In genomic region chr16:94114693-94115092, GRCm38 (mm10) we compare ENCODE assay signal across 25 mouse cellular contexts. TPM values are rescaled to one million over a fixed set of nuclear protein-coding genes. Genes with fewer than 3 reads are reported as not detected.
"Had no signal": no experiment of that assay in that cellular context is flagged by ENCODE, and none has a peak within 500 bp of the region (broad histone marks: within the 10 kb centered on the region; RNA-seq: fewer than 3 reads in every experiment).

No protein-coding gene starts in this region.

- ATAC-seq: liver, embryonic 12.5 days; midbrain, embryonic 13.5 days; midbrain, embryonic 16.5 days had no signal

- H3K9ac ChIP-seq: limb, embryonic 13.5 days; liver, embryonic 12.5 days; liver, embryonic 15.5 days; lung, embryonic 15.5 days; midbrain, embryonic 13.5 days; neural tube, embryonic 13.5 days had no signal

- H3K9me3 ChIP-seq: limb, embryonic 10.5 days; limb, embryonic 13.5 days; liver, embryonic 12.5 days; liver, embryonic 15.5 days; lung, embryonic 15.5 days; midbrain, embryonic 10.5 days; midbrain, embryonic 13.5 days; neural tube, embryonic 13.5 days had no signal

- H3K4me2 ChIP-seq: limb, embryonic 13.5 days; liver, embryonic 12.5 days; liver, embryonic 15.5 days; lung, embryonic 15.5 days; midbrain, embryonic 13.5 days; neural tube, embryonic 13.5 days had no signal

- H3K27me3 ChIP-seq: lung, embryonic 15.5 days had no signal

- H3K4me1 ChIP-seq: limb, embryonic 10.5 days; limb, embryonic 13.5 days; liver, embryonic 12.5 days; liver, embryonic 15.5 days; megakaryocyte, embryonic 14.5 days; midbrain, embryonic 13.5 days; neural tube, embryonic 13.5 days had no signal

- H3K27ac ChIP-seq: limb, embryonic 10.5 days; limb, embryonic 13.5 days; liver, embryonic 12.5 days; liver, embryonic 15.5 days; lung, embryonic 15.5 days; midbrain, embryonic 10.5 days; midbrain, embryonic 13.5 days; neural tube, embryonic 13.5 days had no signal

- H3K4me3 ChIP-seq: limb, embryonic 10.5 days; limb, embryonic 13.5 days; liver, embryonic 12.5 days; liver, embryonic 15.5 days; lung, embryonic 15.5 days; megakaryocyte, embryonic 14.5 days; midbrain, embryonic 10.5 days; midbrain, embryonic 13.5 days; myocyte; neural tube, embryonic 13.5 days had no signal

- H3K36me3 ChIP-seq: limb, embryonic 10.5 days; limb, embryonic 13.5 days; liver, embryonic 12.5 days; liver, embryonic 15.5 days; lung, embryonic 15.5 days; midbrain, embryonic 10.5 days; midbrain, embryonic 13.5 days; neural tube, embryonic 13.5 days had no signal

- DNase-seq: kidney, adult 18-20 months; kidney, adult 9 months; kidney, postnatal 14 days; kidney, postnatal 4 days; liver; thymus, adult 2 months; thymus, postnatal 14 days; thymus, postnatal 4 days had no signal

RNA-seq across cellular contexts. Expression of gene Sim2, which starts 30.0 kb away (rescaled TPM):
- total RNA-seq: left cerebral cortex, adult 18-20 months; left cerebral cortex, postnatal 25 days; monocyte, adult 5-6 weeks; neutrophil, adult 5-6 weeks had no signal
- polyA plus RNA-seq: liver, embryonic 12.5 days; liver, embryonic 15.5 days; small intestine, adult 2 months; spleen, adult 2 months had no signal
